ENCODE assay signal across 9 mouse cellular contexts in the genomic region with DNA sequence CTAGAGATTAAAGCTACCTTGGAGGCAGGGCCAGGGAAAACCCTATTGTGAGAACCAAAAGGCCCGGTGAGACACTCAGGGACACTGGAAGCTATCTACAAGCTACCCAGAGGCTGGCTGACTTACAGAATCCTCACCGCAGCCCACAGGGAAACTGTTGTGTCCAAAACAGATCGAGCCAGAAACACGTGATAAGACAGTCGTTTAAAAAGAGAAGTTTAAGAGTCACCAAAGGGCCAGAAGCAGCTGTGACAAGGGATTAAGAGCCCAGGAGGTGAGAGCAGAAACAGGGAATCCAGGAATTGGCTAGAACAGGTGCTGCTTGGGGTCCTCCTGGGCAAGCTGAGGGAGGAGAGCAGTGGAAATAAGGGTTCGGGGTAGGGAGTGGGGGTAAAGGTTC.
DNase-seq lines count a peak whose midpoint lies in the region; ATAC-seq and TF ChIP-seq lines count a peak whose summit lies in the region.
"Had no signal": no experiment of that assay in that cellular context is flagged by ENCODE, and none has a peak within 500 bp of the region (broad histone marks: within the 10 kb centered on the region; RNA-seq: fewer than 3 reads in every experiment).

No protein-coding gene starts in this region.

- no peak for ATAC-seq in heart, embryonic 12.5 days (ENCODE audit: insufficient number of reproducible peaks, low FRiP score)
- peak; percentile 58 for ATAC-seq in megakaryocyte, adult 5-6 weeks (ENCODE audit: poor library complexity, severe bottlenecking)
- ATAC-seq in inflammation-experienced regulatory T-cells, adult 6 months: no peak
- ATAC-seq in forebrain, embryonic 12.5 days (ENCODE audit: low FRiP score): no peak

- H3K9me3 ChIP-seq in heart, embryonic 12.5 days (replicated peaks): no peaks in the 10 kb centered on the region
- H3K9me3 ChIP-seq in forebrain, embryonic 12.5 days: no peaks in the 10 kb centered on the region
- H3K9me3 ChIP-seq: G1E had no signal

- H3K36me3 ChIP-seq in heart, embryonic 12.5 days: no peaks in the 10 kb centered on the region
- no peaks in the 10 kb centered on the region for H3K36me3 ChIP-seq in thymus, adult 2 months (ENCODE audit: control insufficient read depth, insufficient read depth, low read length)
- no peaks in the 10 kb centered on the region for H3K36me3 ChIP-seq in forebrain, embryonic 12.5 days (replicated peaks)
- H3K36me3 ChIP-seq: G1E had no signal

- 25% methylated on average over 6 of the region's 6 CpGs for WGBS in heart, embryonic 12.5 days
- 47% methylated on average over 6 of the region's 6 CpGs for WGBS in thymus, adult 2 months
- 56% methylated on average over 6 of the region's 6 CpGs for WGBS in forebrain, embryonic 12.5 days

- DNase-seq in layer of hippocampus, adult 2 months (ENCODE audit: low spot score in 2 of 2): no peak
- DNase-seq in layer of hippocampus, adult 8-10 months (ENCODE audit: low spot score in 2 of 2): no peak
- DNase-seq in thymus, adult 2 months: no peak

- peak overlapping the region; percentile 10; the same call in 1 of the 2 replicates for H3K9ac ChIP-seq in heart, embryonic 12.5 days
- H3K9ac ChIP-seq in forebrain, embryonic 12.5 days: no peak overlapping the region

- no peak overlapping the region for H3K4me3 ChIP-seq in layer of hippocampus, adult 2 months
- H3K4me3 ChIP-seq in brown adipose tissue, adult 24 weeks (ENCODE audit: insufficient read depth, low read depth, low read length): no peak overlapping the region
- H3K4me3 ChIP-seq in heart, embryonic 12.5 days: no peak overlapping the region
- no peak overlapping the region for H3K4me3 ChIP-seq in thymus, adult 2 months (ENCODE audit: control insufficient read depth, insufficient read depth, low read length)
- H3K4me3 ChIP-seq in forebrain, embryonic 12.5 days (replicated peaks): no peak overlapping the region

- H3K4me2 ChIP-seq in heart, embryonic 12.5 days: peak overlapping the region; percentile 50; the same call in 1 of the 2 replicates
- no peak overlapping the region for H3K4me2 ChIP-seq in forebrain, embryonic 12.5 days

- no peaks in the 10 kb centered on the region for H3K27me3 ChIP-seq in heart, embryonic 12.5 days (replicated peaks)
- no peaks in the 10 kb centered on the region for H3K27me3 ChIP-seq in thymus, adult 2 months (ENCODE audit: control insufficient read depth, insufficient read depth, low read length)
- no peaks in the 10 kb centered on the region for H3K27me3 ChIP-seq in forebrain, embryonic 12.5 days

- no peak for TF ChIP-seq POLR2A in thymus, adult 2 months (IDR thresholded peaks at IDR 0.05; ENCODE audit: control insufficient read depth, extremely low read depth, insufficient read depth, low read length, poor library complexity)

- peak overlapping the region; percentile 58; the same call in 1 of the 2 replicates for H3K27ac ChIP-seq in layer of hippocampus, adult 2 months
- peak overlapping the region; percentile 94 for H3K27ac ChIP-seq in brown adipose tissue, adult 24 weeks (replicated peaks; ENCODE audit: low read depth, low read length)
- peak overlapping the region; percentile 89 for H3K27ac ChIP-seq in heart, embryonic 12.5 days (ENCODE audit: poor library complexity, severe bottlenecking)
- H3K27ac ChIP-seq in thymus, adult 2 months (ENCODE audit: control insufficient read depth, insufficient read depth, low read length): no peak overlapping the region
- H3K27ac ChIP-seq in forebrain, embryonic 12.5 days: no peak overlapping the region

- TF ChIP-seq CTCF in layer of hippocampus, adult 2 months (conservative IDR thresholded peaks at IDR 0.05): no peak
- TF ChIP-seq CTCF in thymus, adult 2 months (IDR thresholded peaks at IDR 0.05; ENCODE audit: borderline replicate concordance, control insufficient read depth, extremely low read depth, insufficient read depth, low read length, poor library complexity): no peak

- peaks cover 11% of the 10 kb centered on the region; the same call in 1 of the 2 replicates for H3K4me1 ChIP-seq in brown adipose tissue, adult 24 weeks (ENCODE audit: control insufficient read depth, insufficient read depth, insufficient read length, low read length)
- H3K4me1 ChIP-seq in heart, embryonic 12.5 days (replicated peaks): peaks cover 29% of the 10 kb centered on the region
- no peaks in the 10 kb centered on the region for H3K4me1 ChIP-seq in thymus, adult 2 months (replicated peaks; ENCODE audit: control insufficient read depth, insufficient read depth, low read length)
- peaks cover 5% of the 10 kb centered on the region; the same call in 1 of the 2 replicates for H3K4me1 ChIP-seq in forebrain, embryonic 12.5 days

Comparison
In these comparisons a context has a peak if more than half of its experiments do, and no peak if none do; other contexts are left out.
1. H3K27ac ChIP-seq: peak in layer of hippocampus, adult 2 months (single experiment), brown adipose tissue, adult 24 weeks (single experiment) and heart, embryonic 12.5 days (single experiment); none in thymus, adult 2 months (single experiment) and forebrain, embryonic 12.5 days (single experiment).